Mouse (Mus musculus) thymus, adult 2 months (tissue): ENCODE results near the gene Vax1.

Source experiments
- CTCF ChIP-seq: fragments of 200-500 bp; IDR thresholded peaks from 2 replicates; pipeline ENCODE4 v1.5.1; 2012; ENCODE audit warnings: mild to moderate bottlenecking, control low read depth, low read length, moderate library complexity, borderline replicate concordance; ENCODE audit not compliant: control insufficient read depth, poor library complexity, insufficient read depth; ENCODE audit errors: extremely low read depth
- POLR2A ChIP-seq: fragments of 200-500 bp; IDR thresholded peaks from 2 replicates; pipeline ENCODE4 v1.6.1; 2012; ENCODE audit warnings: mild to moderate bottlenecking, low read length, control low read depth, moderate library complexity; ENCODE audit not compliant: control insufficient read depth, poor library complexity, insufficient read depth; ENCODE audit errors: extremely low read depth

DNA sequence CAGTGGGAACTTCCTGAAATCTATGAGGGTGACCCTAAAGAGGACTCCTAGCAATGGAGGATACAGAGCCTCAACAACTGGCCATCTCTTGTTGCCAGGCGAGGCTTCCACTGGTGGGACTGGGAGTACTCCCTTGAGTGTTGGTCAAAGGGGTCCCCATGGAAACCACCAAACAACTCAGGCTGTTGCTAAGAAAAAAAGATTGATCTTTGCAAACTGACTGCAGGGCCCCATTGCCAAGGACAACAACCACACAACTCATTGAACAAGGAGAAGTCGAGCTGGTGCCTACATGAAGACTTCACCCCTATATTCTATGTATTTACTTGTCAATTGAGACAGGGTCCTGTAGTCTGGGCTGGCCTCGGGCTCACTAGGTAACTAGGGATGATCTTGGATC is 47.0 kb upstream of the Vax1 start:
- TF ChIP-seq CTCF (no peak), POLR2A (no peak)
